Mouse (Mus musculus): ENCODE measurements around the gene Olfr24. TPM values are rescaled to one million over a fixed set of nuclear protein-coding genes. Genes with fewer than 3 reads are reported as not detected.

The Olfr24 gene
- under 1 TPM in 1 of 2 experiments, not detected in 1; 0.28 TPM for polyA plus RNA-seq (2017; shearing (Covaris generic))

DNA sequence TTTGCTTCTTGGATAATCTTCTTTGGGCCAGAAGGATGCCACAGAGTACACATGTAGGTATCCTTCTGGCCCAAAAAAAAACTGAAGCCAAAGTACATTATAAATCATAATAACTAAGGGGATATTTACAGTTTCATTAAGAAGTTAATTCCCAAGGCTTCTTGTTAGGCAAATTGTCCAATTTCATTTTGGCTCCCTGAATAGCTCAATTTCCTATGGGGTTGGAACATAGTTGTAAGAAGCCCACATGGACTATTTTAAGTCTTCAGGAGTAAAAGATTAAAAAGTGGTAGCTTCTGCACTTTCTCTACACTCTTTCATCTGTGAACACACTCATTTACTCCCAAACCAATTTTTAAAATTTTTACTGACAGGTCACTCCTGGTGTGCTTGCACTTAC lies at the start of gene Olfr24:
Gene Olfr24 (minus strand): TSS at position 101 of the 400 bp plus-strand sequence.

Other genes starting within 250 kb of the Olfr24 start
- gene Muc16, start 89.5 kb downstream of the Olfr24 start, polyA plus RNA-seq (2017; shearing (Covaris generic)): under 1 TPM; 0.05 to 0.09 TPM
- gene Olfr828, start 55.5 kb upstream of the Olfr24 start, polyA plus RNA-seq (2017; shearing (Covaris generic)): under 1 TPM in 1 of 2 experiments, not detected in 1; 0.27 TPM
- gene Olfr829, start 90.9 kb upstream of the Olfr24 start, polyA plus RNA-seq (2017; shearing (Covaris generic)): not detected
- gene Olfr830, start 110.7 kb upstream of the Olfr24 start, polyA plus RNA-seq (2017; shearing (Covaris generic)): not detected
- under 1 TPM in 1 of 2 experiments, not detected in 1; 0.05 TPM for gene Olfr832, start 173.1 kb upstream of the Olfr24 start, polyA plus RNA-seq (2017; shearing (Covaris generic))
- gene Olfr834, start 224.0 kb upstream of the Olfr24 start, polyA plus RNA-seq (2017; shearing (Covaris generic)): not detected

All from activated CD4-positive, CD25-positive, alpha-beta regulatory T cell (primary cell).